Mouse (Mus musculus): ENCODE results near the gene 4930564D02Rik.

DNA sequence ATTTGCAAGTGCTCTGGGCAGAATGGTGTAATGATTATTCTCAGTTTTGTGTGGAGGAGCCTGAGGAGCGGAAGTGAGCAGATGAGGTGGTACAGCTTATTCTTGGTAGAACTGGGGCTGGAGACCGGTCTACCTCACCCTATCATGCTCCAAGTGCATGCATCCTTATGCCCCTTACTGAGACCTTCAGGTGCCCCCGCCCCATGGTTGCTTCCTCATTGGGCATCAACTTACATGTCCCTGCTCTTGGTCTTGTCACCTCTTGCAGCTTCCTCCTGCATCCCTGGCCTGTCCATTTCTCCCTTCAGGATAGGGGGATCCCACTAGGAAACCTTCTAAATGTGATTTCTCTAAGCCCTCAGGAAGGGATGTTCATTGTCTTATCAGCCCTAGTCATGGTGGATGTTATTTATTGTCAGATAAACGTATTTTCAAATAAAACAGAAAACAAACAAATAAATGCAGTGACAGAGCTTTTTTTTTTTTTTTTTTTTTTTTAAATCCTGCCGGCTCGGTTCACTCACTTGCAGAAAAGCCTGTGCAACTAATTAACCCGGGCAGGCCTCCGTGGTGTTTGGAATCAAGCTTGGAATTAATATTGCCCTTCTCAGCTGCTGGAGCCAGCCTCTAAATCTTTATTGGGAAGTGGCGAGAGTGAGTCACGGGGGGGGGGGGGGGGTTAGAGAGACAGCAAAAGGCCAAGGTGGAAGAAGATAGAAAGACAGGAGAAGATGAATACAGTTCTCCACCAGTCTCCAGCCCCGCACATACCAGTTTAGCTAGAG is 26.3 kb downstream of the 4930564D02Rik start:
- TF ChIP-seq EP300 (IDR thresholded peaks at IDR 0.05; ENCODE audit: insufficient read depth, low read depth, low read length) (no peak), CTCF (IDR thresholded peaks at IDR 0.05) (no peak), POLR2A (IDR thresholded peaks at IDR 0.05; ENCODE audit: insufficient read depth, low read depth, low read length) (no peak)
